Mouse (Mus musculus): ENCODE results near the gene Kcna1.
A peak's percentile ranks its signal among the peaks of the same experiment; 100 is the strongest.

- TF ChIP-seq CTCF (IDR thresholded peaks at IDR 0.05; ENCODE audit: low read depth, low read length), result peak; percentile 20
- TF ChIP-seq POLR2A (IDR thresholded peaks at IDR 0.05; ENCODE audit: insufficient read depth, low read length), result no peak
- TF ChIP-seq EP300 (IDR thresholded peaks at IDR 0.05; ENCODE audit: insufficient read depth, low read depth, low read length), result no peak
Measured at GRCm38 (mm10) chr6:126599201-126599995, 46.8 kb downstream of the Kcna1 start.
